Mouse (Mus musculus): ENCODE measurements around the gene Etfdh. TPM values are rescaled to one million over a fixed set of nuclear protein-coding genes. Genes with fewer than 3 reads are reported as not detected.

The Etfdh gene
- total RNA-seq, 1 experiment: 19.5 TPM

GRCm38 (mm10) chr3:79652129-79652528 is 22.8 kb upstream of the Etfdh start:
- H3K4me3 ChIP-seq (ENCODE audit: insufficient read depth in 1 of 2, low read depth in 1 of 2, low read length in 2 of 2, poor library complexity in 1 of 2, severe bottlenecking in 1 of 2): no peak overlapping the region
- in situ Hi-C loops (cut with MboI; ENCODE audit: low sequenced_read_pairs in 2 of 2, unreplicated experiment in 2 of 2): no loop called here
- no peaks in the 10 kb centered on the region for H3K9me3 ChIP-seq (ENCODE audit: control insufficient read depth, insufficient read depth, low read depth, low read length)
- no peak for TF ChIP-seq ZNF384 (IDR thresholded peaks at IDR 0.05; ENCODE audit: low read depth, low read length)
- TF ChIP-seq CHD2 (IDR thresholded peaks at IDR 0.05; ENCODE audit: low read depth, low read length): no peak
- no peaks in the 10 kb centered on the region for H3K36me3 ChIP-seq (ENCODE audit: control insufficient read depth, insufficient read depth, low read length, poor library complexity, severe bottlenecking)
- no peak overlapping the region for H3K27ac ChIP-seq (ENCODE audit: insufficient read depth, low read depth, low read length, poor library complexity, severe bottlenecking)
- H3K9ac ChIP-seq (ENCODE audit: insufficient read depth, low read depth, low read length, poor library complexity, severe bottlenecking): no peak overlapping the region
- no peaks in the 10 kb centered on the region for H3K4me1 ChIP-seq (ENCODE audit: control insufficient read depth in 2 of 2, insufficient read depth in 2 of 2, low read length in 2 of 2, poor library complexity in 1 of 2)
- DNase-seq (ENCODE audit: low read depth, low spot score): no peak

GRCm38 (mm10) chr3:79628561-79629415 is 512 bp downstream of the Etfdh start, which contains the start of gene 4930579G24Rik:
Gene 4930579G24Rik (plus strand): TSS chr3:79629079.
- peak within 1 kb of the TSS; percentile 28; the same call in 1 of the 2 replicates for H3K27ac ChIP-seq (ENCODE audit: insufficient read depth, low read depth, low read length, poor library complexity, severe bottlenecking)
- in situ Hi-C loops (cut with MboI; ENCODE audit: low sequenced_read_pairs in 2 of 2, unreplicated experiment in 2 of 2): no loop called here
- H3K9me3 ChIP-seq (ENCODE audit: control insufficient read depth, insufficient read depth, low read depth, low read length): no peaks in the 10 kb centered on the region
- H3K4me3 ChIP-seq (ENCODE audit: insufficient read depth in 1 of 2, low read depth in 1 of 2, low read length in 2 of 2, poor library complexity in 1 of 2, severe bottlenecking in 1 of 2): peak within 1 kb of the TSS; percentile 86 to 97
- DNase-seq (ENCODE audit: low read depth, low spot score): peak; percentile 96
- H3K9ac ChIP-seq (ENCODE audit: insufficient read depth, low read depth, low read length, poor library complexity, severe bottlenecking): peak within 1 kb of the TSS; percentile 92
- TF ChIP-seq CHD2 (IDR thresholded peaks at IDR 0.05; ENCODE audit: low read depth, low read length) (peak; percentile 39), ZNF384 (IDR thresholded peaks at IDR 0.05; ENCODE audit: low read depth, low read length) (no peak), HCFC1 (IDR thresholded peaks at IDR 0.05; ENCODE audit: borderline replicate concordance, insufficient read depth, low read length) (peak; percentile 97)
- no peaks in the 10 kb centered on the region for H3K36me3 ChIP-seq (ENCODE audit: control insufficient read depth, insufficient read depth, low read length, poor library complexity, severe bottlenecking)
- peaks cover 2 to 4% of the 10 kb centered on the region in 2 experiments; a peak in 2 of 4 replicates for H3K4me1 ChIP-seq (ENCODE audit: control insufficient read depth in 2 of 2, insufficient read depth in 2 of 2, low read length in 2 of 2, poor library complexity in 1 of 2)

- TF ChIP-seq CHD2 (IDR thresholded peaks at IDR 0.05; ENCODE audit: low read depth, low read length): no peak
- no peak for TF ChIP-seq ZNF384 (IDR thresholded peaks at IDR 0.05; ENCODE audit: low read depth, low read length)
- no peak for TF ChIP-seq ZC3H11A (IDR thresholded peaks at IDR 0.05; ENCODE audit: borderline replicate concordance, low read depth, low read length)
- no peak for TF ChIP-seq MAFK (IDR thresholded peaks at IDR 0.05; ENCODE audit: insufficient read depth, low read depth, low read length)
- no peak for TF ChIP-seq HCFC1 (IDR thresholded peaks at IDR 0.05; ENCODE audit: borderline replicate concordance, insufficient read depth, low read length)
- Histone ChIP-seq H3K4me1 (ENCODE audit: control insufficient read depth in 2 of 2, insufficient read depth in 2 of 2, low read length in 2 of 2, poor library complexity in 1 of 2) (peaks cover 2 to 4% of the 10 kb centered on the region in 2 experiments; a peak in 2 of 4 replicates), H3K4me3 (ENCODE audit: insufficient read depth in 1 of 2, low read depth in 1 of 2, low read length in 2 of 2, poor library complexity in 1 of 2, severe bottlenecking in 1 of 2) (peak overlapping the region; percentile 85 to 97), H3K9me3 (ENCODE audit: control insufficient read depth, insufficient read depth, low read depth, low read length) (no peaks in the 10 kb centered on the region), H3K36me3 (ENCODE audit: control insufficient read depth, insufficient read depth, low read length, poor library complexity, severe bottlenecking) (no peaks in the 10 kb centered on the region), H3K27ac (ENCODE audit: insufficient read depth, low read depth, low read length, poor library complexity, severe bottlenecking) (peak overlapping the region; percentile 28; the same call in 1 of the 2 replicates), H3K9ac (ENCODE audit: insufficient read depth, low read depth, low read length, poor library complexity, severe bottlenecking) (peak overlapping the region; percentile 77)
- in situ Hi-C loops (cut with MboI; ENCODE audit: low sequenced_read_pairs in 2 of 2, unreplicated experiment in 2 of 2): no loop called here
- DNase-seq (ENCODE audit: low read depth, low spot score): no peak
Observed at GRCm38 (mm10) chr3:79628182-79628560, 1.1 kb downstream of the Etfdh start.

GRCm38 (mm10) chr3:79627484-79628181 is 1.7 kb downstream of the Etfdh start:
- Histone ChIP-seq H3K4me3 (ENCODE audit: insufficient read depth in 1 of 2, low read depth in 1 of 2, low read length in 2 of 2, poor library complexity in 1 of 2, severe bottlenecking in 1 of 2) (peak overlapping the region; percentile 85 to 97), H3K4me1 (ENCODE audit: control insufficient read depth in 2 of 2, insufficient read depth in 2 of 2, low read length in 2 of 2, poor library complexity in 1 of 2) (peaks cover 2 to 4% of the 10 kb centered on the region in 2 experiments; a peak in 2 of 4 replicates), H3K36me3 (ENCODE audit: control insufficient read depth, insufficient read depth, low read length, poor library complexity, severe bottlenecking) (no peaks in the 10 kb centered on the region), H3K9ac (ENCODE audit: insufficient read depth, low read depth, low read length, poor library complexity, severe bottlenecking) (no peak overlapping the region; the same call in 1 of the 2 replicates), H3K9me3 (ENCODE audit: control insufficient read depth, insufficient read depth, low read depth, low read length) (no peaks in the 10 kb centered on the region), H3K27ac (ENCODE audit: insufficient read depth, low read depth, low read length, poor library complexity, severe bottlenecking) (no peak overlapping the region)
- no peak for TF ChIP-seq HCFC1 (IDR thresholded peaks at IDR 0.05; ENCODE audit: borderline replicate concordance, insufficient read depth, low read length)
- no peak for TF ChIP-seq MAFK (IDR thresholded peaks at IDR 0.05; ENCODE audit: insufficient read depth, low read depth, low read length)
- TF ChIP-seq ZNF384 (IDR thresholded peaks at IDR 0.05; ENCODE audit: low read depth, low read length): no peak
- TF ChIP-seq CHD2 (IDR thresholded peaks at IDR 0.05; ENCODE audit: low read depth, low read length): no peak
- no peak for TF ChIP-seq ZC3H11A (IDR thresholded peaks at IDR 0.05; ENCODE audit: borderline replicate concordance, low read depth, low read length)
- no peak for DNase-seq (ENCODE audit: low read depth, low spot score)
- in situ Hi-C loops (cut with MboI; ENCODE audit: low sequenced_read_pairs in 2 of 2, unreplicated experiment in 2 of 2): no loop called here
